Mouse (Mus musculus) heart, adult 9 months (tissue): Measurements from ENCODE around the gene Rdh9.
"Not testable (repeated sequence)": the region's sequence is repeated elsewhere in the genome, so short reads cannot be mapped to it uniquely, and the experiment has no call there.

Experiments used
- DNase-seq, 2 experiments: peaks; one replicate each; pipeline ENCODE4 v3.0.0; 2022; ENCODE audit warnings: low spot score in 2 of 2

Rdh9 gene

GRCm38 (mm10) chr10:127755770-127756468 lies 20.3 kb upstream of the Rdh9 start:
- peak; percentile 52 to 56 for DNase-seq

DNA sequence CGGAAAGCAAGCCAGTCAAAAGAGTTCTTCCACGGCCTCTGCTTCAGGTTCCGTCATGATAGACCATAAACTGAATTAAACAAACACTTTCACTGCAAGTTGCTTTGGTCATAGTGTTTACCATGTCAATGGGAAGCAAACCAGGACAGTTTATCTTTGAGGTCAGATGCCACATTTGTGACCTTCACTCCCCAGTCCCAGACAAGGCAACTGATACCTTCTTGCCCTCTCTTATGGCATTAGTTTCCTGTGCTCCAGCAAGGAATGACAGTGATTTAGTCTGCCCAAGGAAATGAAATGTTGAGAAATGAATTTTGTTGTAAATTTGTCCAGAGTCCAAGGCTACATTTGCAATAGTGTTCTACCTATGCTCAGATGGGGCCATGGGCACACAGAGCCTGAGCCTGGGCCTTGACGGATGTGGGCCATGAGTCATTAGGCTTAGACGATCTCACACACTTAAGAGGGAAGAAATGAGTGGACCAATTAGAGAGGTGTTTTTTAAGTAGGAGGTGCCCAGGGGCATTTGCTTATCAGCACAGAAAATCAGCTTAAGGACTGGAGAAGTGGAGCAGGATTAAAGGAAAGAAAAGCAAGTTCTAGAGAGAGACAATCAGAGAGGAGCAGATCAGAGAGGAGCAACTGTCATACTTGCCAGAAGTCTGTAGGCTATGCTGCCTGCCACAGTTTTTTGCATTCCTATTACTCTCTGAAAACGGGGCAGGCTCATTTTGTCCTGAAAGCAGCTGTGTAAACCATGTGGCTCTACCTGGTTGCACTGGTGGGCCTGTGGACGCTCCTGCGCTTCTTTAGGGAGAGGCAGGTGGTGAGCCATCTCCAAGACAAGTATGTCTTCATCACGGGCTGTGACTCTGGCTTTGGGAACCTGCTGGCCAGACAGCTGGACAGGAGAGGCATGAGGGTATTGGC lies 16.7 kb upstream of the Rdh9 start, which contains the start of the genes Rdh1 and Rdh16f1:
TSS of gene Rdh1 (plus strand) at position 541 of the 930 bp plus-strand sequence.
TSS of gene Rdh16f1 (plus strand) at position 607 of the 930 bp plus-strand sequence.
- DNase-seq = no peak

DNA sequence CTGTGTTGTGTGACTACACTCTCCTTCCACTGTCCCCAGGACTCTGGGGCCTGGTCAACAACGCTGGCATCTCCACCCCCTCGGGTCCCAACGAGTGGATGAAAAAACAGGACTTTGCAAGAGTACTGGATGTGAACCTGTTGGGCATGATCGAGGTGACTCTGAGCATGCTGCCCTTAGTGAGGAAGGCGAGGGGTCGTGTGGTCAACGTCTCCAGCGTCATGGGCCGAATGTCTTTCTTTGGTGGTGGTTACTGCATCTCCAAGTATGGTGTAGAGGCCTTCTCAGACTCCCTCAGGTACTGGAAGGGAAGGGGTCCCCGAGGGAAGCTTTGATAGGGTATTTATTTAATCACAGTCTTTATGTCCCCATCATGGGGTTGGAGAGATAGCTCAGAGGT lies 13.3 kb upstream of the Rdh9 start:
- not testable (repeated sequence) for DNase-seq

- DNase-seq = no peak
These were observed 12.1 kb upstream of the Rdh9 start for GRCm38 (mm10) chr10:127763914-127764680.

DNA sequence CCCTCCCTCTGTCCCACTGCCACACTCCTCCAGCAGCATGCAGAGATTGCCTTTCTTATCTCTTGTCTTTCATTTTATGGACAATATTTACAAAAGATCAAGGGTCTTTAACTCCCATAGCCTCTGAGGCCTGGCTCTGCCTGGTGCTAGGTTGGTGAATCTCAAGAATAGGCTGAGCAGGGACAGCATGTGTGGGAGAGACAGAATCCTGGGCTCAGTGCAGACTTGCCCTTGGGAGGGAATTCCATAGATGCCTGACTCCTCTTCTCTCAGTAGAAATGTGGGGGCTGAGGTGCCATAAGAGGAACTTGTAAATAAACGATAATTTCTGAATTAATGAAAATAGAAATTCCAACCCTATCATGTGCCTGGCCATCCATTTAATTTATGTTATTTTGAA lies 9.6 kb upstream of the Rdh9 start:
- no peak for DNase-seq

- not testable (repeated sequence) for DNase-seq
These were observed 6.1 kb downstream of the Rdh9 start for GRCm38 (mm10) chr10:127782321-127782720.

DNA sequence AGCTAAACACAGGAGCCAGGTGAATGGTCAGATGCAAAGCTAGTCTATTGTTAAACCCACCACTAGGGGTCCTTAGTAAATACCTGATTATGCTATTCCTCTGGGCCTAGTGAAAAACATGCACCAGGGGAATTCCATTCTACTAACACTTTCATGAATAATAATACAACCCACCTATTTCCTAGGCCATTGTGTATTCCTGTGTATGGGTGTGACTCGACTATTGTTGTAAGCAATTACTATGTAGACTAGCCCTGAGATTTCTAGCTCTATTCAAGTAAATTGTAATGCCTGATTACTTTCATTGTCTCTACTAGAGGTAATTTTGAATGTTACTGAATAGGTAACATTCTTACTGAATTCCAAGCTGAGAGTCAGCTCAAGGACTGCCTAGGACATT lies 9.2 kb downstream of the Rdh9 start:
- not testable (repeated sequence) for DNase-seq

GRCm38 (mm10) chr10:127799295-127799694 lies 23.1 kb downstream of the Rdh9 start:
- DNase-seq = no peak

GRCm38 (mm10) chr10:127800891-127801290 lies 24.7 kb downstream of the Rdh9 start, which contains the start of gene Rdh16:
Rdh16 (plus strand) TSS chr10:127801152.
- no peak for DNase-seq

- no peak for DNase-seq
These were observed 25.4 kb downstream of the Rdh9 start for GRCm38 (mm10) chr10:127801612-127802011.

DNA sequence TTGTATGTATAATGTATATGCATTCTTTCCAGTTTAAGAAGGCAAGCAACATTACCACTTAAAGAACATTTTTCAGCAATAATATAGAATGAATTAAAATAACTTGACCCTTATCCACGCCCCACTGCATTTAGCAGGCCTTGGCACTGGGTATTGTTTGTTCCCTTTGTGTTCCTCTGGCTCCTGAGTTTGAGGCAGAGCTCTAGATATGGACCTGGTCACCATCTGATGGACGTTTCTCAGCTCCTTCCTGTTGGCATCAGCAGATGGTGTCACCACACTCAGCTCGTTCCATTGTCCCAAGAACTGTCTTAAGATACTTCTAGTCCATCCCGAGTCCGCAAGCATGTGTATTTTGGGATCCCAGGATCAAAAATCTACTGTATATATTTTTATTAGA lies 26.1 kb downstream of the Rdh9 start:
- DNase-seq = no peak

- no peak for DNase-seq
These were observed 28.2 kb downstream of the Rdh9 start for GRCm38 (mm10) chr10:127804416-127804815.

GRCm38 (mm10) chr10:127815888-127816287 lies 39.7 kb downstream of the Rdh9 start:
- no peak for DNase-seq

GRCm38 (mm10) chr10:127817268-127817910 lies 41.2 kb downstream of the Rdh9 start:
- not testable (repeated sequence) for DNase-seq

DNA sequence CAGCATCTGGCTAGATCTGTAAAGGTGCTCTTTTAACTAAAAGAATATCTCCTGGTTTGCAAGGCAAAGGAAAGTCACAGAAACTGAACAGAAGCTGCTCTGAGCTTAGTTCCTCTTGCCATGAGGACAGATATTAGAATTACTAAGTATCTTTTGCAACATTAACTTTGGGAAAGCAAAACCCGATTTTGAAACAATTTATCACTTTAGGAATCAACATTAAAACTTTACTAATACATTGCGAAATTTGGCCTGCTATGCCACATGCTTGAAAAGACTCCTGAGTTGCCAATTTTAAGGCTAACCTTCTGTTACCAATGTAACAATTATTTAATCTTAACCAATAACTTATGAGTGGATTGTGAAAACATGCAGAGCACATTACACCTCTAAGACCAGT lies 45.6 kb downstream of the Rdh9 start:
- not testable (repeated sequence) for DNase-seq

- no peak for DNase-seq
These were observed 49.2 kb downstream of the Rdh9 start for GRCm38 (mm10) chr10:127825386-127825785.

- DNase-seq = no peak
These were observed 52.9 kb downstream of the Rdh9 start for GRCm38 (mm10) chr10:127829121-127829520.

GRCm38 (mm10) chr10:127834186-127834585 lies 58.0 kb downstream of the Rdh9 start:
- DNase-seq = not testable (repeated sequence)

DNA sequence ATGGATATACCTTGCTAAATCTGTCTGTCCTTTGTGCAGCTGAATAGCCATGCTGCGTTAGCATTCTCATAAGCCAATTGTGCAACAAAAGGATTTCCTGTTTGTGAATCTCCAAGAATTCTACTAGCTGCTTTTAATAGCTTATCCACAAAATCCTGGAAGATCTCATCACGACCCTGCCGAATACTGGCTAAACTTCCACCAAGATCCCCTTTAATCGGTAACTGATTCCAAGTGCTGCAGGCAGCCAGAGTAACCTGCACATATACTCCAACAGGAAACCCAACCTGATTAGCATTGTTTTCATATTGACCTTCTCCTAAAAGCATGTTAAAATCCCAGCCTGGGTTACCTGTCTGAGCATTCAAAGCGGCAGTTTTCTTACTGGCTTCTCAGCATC lies 59.1 kb downstream of the Rdh9 start:
- DNase-seq = no peak

DNA sequence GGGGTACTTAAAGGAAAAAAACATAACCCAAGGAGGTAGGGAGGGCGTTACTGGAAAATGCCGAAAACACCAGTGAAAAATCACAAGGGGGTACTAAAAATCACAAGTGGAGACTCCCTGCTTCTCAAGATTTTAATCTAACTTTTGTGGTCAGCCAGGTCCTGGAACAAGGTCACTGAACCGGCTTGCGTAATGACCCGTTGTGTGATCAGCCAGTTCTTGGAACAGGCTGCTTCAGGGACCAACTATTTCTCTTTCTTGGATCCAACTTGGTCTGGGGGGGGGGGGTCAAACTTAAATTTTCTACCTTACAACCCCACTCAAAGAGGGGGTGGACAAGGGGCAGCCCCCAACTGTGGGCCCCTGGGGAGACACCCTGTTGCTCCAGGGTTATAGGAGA lies 61.6 kb downstream of the Rdh9 start:
- not testable (repeated sequence) for DNase-seq

DNA sequence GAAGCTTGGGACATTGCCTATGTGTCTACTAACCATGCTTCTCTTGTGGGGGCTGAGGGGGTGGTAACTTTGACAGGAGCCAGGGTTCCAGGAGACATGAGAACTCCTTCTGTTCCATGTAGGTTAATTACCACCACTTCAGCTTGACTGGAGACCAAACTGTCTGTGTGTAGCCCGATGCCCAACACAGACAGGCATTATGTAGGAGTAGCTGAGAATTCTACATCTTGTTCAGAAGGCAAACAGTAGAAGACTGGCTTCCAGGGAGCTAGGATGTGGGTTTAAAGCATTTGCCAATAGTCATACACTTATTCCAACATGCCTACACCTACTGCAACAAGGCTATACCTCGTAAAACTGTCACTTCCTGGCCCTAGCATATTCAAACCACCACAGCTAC lies 62.4 kb downstream of the Rdh9 start:
- DNase-seq = no peak
